ENCODE assay signal across 29 mouse cellular contexts in the genomic region with DNA sequence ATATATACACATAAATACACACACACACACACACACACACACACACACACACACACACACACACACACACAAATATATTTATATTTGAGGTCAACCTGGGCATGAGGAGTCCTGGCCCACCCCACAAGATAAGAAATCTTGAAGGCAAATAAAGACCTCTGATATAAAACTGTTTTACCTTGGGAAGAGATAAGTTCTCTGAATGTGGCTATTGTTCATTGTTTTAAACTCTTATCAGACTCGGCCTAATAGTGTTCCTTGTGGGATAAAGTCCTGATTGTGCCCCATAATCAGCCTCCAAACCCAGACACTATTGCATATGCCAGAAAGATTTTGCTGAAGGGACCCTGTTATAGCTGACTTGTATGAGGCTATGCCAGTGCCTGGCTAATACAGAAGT. TPM values are rescaled to one million over a fixed set of nuclear protein-coding genes. Genes with fewer than 3 reads are reported as not detected.
"Had no signal": no experiment of that assay in that cellular context is flagged by ENCODE, and none has a peak within 500 bp of the region (broad histone marks: within the 10 kb centered on the region; RNA-seq: fewer than 3 reads in every experiment).

No protein-coding gene starts in this region.

RNA-seq across cellular contexts. Expression of a gene that starts 3.2 kb away (rescaled TPM):
- polyA plus RNA-seq: limb, embryonic 10.5 days; limb, embryonic 11.5 days; limb, embryonic 12.5 days; limb, embryonic 13.5 days; limb, embryonic 14.5 days; limb, embryonic 15.5 days; liver, adult 2 months; liver, embryonic 11.5 days; liver, embryonic 12.5 days; liver, embryonic 13.5 days; liver, embryonic 14.5 days; liver, embryonic 15.5 days; liver, embryonic 16.5 days; liver, postnatal 0 days; lung, adult 2 months; lung, embryonic 14.5 days; lung, embryonic 15.5 days; lung, embryonic 16.5 days; lung, postnatal 0 days; macrophage; midbrain, embryonic 10.5 days; midbrain, embryonic 11.5 days; midbrain, embryonic 12.5 days; midbrain, embryonic 13.5 days; midbrain, embryonic 14.5 days; midbrain, embryonic 15.5 days; midbrain, embryonic 16.5 days; midbrain, postnatal 0 days; myocyte had no signal

RNA-seq across cellular contexts. Expression of a gene that starts 6.5 kb away (rescaled TPM):
- polyA plus RNA-seq: limb, embryonic 10.5 days; limb, embryonic 11.5 days; limb, embryonic 12.5 days; limb, embryonic 13.5 days; limb, embryonic 14.5 days; limb, embryonic 15.5 days; liver, adult 2 months; liver, embryonic 11.5 days; liver, embryonic 12.5 days; liver, embryonic 13.5 days; liver, embryonic 14.5 days; liver, embryonic 15.5 days; liver, embryonic 16.5 days; liver, postnatal 0 days; lung, adult 2 months; lung, embryonic 14.5 days; lung, embryonic 15.5 days; lung, postnatal 0 days; macrophage; midbrain, embryonic 10.5 days; midbrain, embryonic 11.5 days; midbrain, embryonic 12.5 days; midbrain, embryonic 13.5 days; midbrain, embryonic 14.5 days; midbrain, embryonic 15.5 days; midbrain, embryonic 16.5 days; midbrain, postnatal 0 days; myocyte had no signal

RNA-seq across cellular contexts. Expression of a gene that starts 45.6 kb away (rescaled TPM):
- polyA plus RNA-seq: limb, embryonic 10.5 days; limb, embryonic 11.5 days; limb, embryonic 12.5 days; limb, embryonic 13.5 days; limb, embryonic 14.5 days; limb, embryonic 15.5 days; liver, embryonic 12.5 days; liver, embryonic 13.5 days; liver, embryonic 15.5 days; lung, adult 2 months; lung, embryonic 14.5 days; lung, embryonic 15.5 days; lung, embryonic 16.5 days; lung, postnatal 0 days; macrophage; midbrain, embryonic 10.5 days; midbrain, embryonic 11.5 days; midbrain, embryonic 12.5 days; midbrain, embryonic 13.5 days; midbrain, embryonic 14.5 days; midbrain, embryonic 15.5 days; midbrain, embryonic 16.5 days; midbrain, postnatal 0 days; myocyte had no signal
